9 mouse cellular contexts compared by ENCODE assay signal in the genomic region with DNA sequence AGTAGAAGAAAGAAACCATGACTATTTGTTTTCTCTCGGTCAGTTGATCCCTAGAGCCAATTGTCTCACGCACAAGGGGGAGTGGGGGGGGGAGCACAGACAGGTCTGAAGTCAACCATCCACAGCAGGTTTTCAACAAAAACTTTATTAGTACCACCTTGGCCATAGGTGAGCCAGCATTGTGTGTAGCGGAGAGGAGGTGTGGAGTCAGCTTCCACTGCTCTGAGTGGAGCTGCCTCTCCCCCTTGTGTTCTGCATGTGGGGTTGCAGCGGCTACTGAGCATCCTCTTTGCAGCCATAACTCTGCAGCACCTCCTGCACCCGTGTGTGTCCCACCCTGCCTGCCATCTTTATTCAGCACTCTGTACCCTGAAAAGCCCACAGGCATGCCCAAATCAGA. TPM values are rescaled to one million over a fixed set of nuclear protein-coding genes. Genes with fewer than 3 reads are reported as not detected.
DNase-seq lines count a peak whose midpoint lies in the region; ATAC-seq and TF ChIP-seq lines count a peak whose summit lies in the region.
"Had no signal": no experiment of that assay in that cellular context is flagged by ENCODE, and none has a peak within 500 bp of the region (broad histone marks: within the 10 kb centered on the region; RNA-seq: fewer than 3 reads in every experiment).

No protein-coding gene starts in this region.

- no peaks in the 10 kb centered on the region; the same call in 1 of the 2 replicates for H3K4me1 ChIP-seq in bone marrow, adult 2 months (ENCODE audit: control insufficient read depth, insufficient read depth, low read length)
- peaks cover 17% of the 10 kb centered on the region for H3K4me1 ChIP-seq in embryonic facial prominence, embryonic 10.5 days
- H3K4me1 ChIP-seq in neural tube, embryonic 14.5 days (ENCODE audit: control insufficient read depth, insufficient read depth, low read length): no peaks in the 10 kb centered on the region
- H3K4me1 ChIP-seq: limb, embryonic 15.5 days had no signal

- H3K27me3 ChIP-seq in embryonic facial prominence, embryonic 10.5 days (replicated peaks; ENCODE audit: low read depth, poor library complexity, severe bottlenecking): peaks cover 30% of the 10 kb centered on the region
- no peaks in the 10 kb centered on the region for H3K27me3 ChIP-seq in neural tube, embryonic 14.5 days (ENCODE audit: control insufficient read depth, insufficient read depth, low read length)

- H3K27ac ChIP-seq in layer of hippocampus, adult 2 months: no peak overlapping the region
- no peak overlapping the region for H3K27ac ChIP-seq in bone marrow, adult 2 months (ENCODE audit: control insufficient read depth, insufficient read depth, low read depth, low read length, poor library complexity)
- no peak overlapping the region for H3K27ac ChIP-seq in embryonic facial prominence, embryonic 10.5 days (replicated peaks)
- H3K27ac ChIP-seq in neural tube, embryonic 14.5 days (ENCODE audit: low read depth, low read length): no peak overlapping the region
- H3K27ac ChIP-seq: limb, embryonic 15.5 days had no signal

- DNase-seq in layer of hippocampus, adult 2 months (ENCODE audit: low spot score in 2 of 2): no peak
- no peak for DNase-seq in layer of hippocampus, postnatal 14 days (ENCODE audit: low spot score in 2 of 2)
- DNase-seq in embryonic facial prominence, embryonic 10.5 days (ENCODE audit: low spot score): peak; percentile 32
- no peak for DNase-seq in thymus, postnatal 10 days (ENCODE audit: low spot score in 2 of 2)
- no peak for DNase-seq in urinary bladder, adult 18-20 months (ENCODE audit: low spot score in 2 of 2)
- no peak for DNase-seq in urinary bladder, postnatal 25 days (ENCODE audit: low spot score)

- ATAC-seq in neural tube, embryonic 14.5 days (ENCODE audit: low read depth): peak; percentile 66

- H3K4me3 ChIP-seq in layer of hippocampus, adult 2 months: no peak overlapping the region
- no peak overlapping the region for H3K4me3 ChIP-seq in bone marrow, adult 2 months (replicated peaks; ENCODE audit: control insufficient read depth, low read depth, low read length)
- no peak overlapping the region for H3K4me3 ChIP-seq in embryonic facial prominence, embryonic 10.5 days
- no peak overlapping the region for H3K4me3 ChIP-seq in neural tube, embryonic 14.5 days (ENCODE audit: low read depth, low read length)
- H3K4me3 ChIP-seq: limb, embryonic 15.5 days had no signal

- no peak for TF ChIP-seq POLR2A in bone marrow, adult 2 months (IDR thresholded peaks at IDR 0.05; ENCODE audit: borderline replicate concordance, control insufficient read depth, low read depth, low read length)

- H3K36me3 ChIP-seq in embryonic facial prominence, embryonic 10.5 days (replicated peaks): no peaks in the 10 kb centered on the region
- no peaks in the 10 kb centered on the region for H3K36me3 ChIP-seq in neural tube, embryonic 14.5 days (ENCODE audit: control insufficient read depth, insufficient read depth, low read length)
- H3K36me3 ChIP-seq: limb, embryonic 15.5 days had no signal

- no peaks in the 10 kb centered on the region for H3K9me3 ChIP-seq in embryonic facial prominence, embryonic 10.5 days
- H3K9me3 ChIP-seq in neural tube, embryonic 14.5 days (ENCODE audit: control insufficient read depth, low read length): no peaks in the 10 kb centered on the region
- H3K9me3 ChIP-seq: limb, embryonic 15.5 days had no signal

- 47% methylated on average over 5 of the region's 5 CpGs for WGBS in bone marrow, adult 2 months
- 26% methylated on average over 5 of the region's 5 CpGs for WGBS in embryonic facial prominence, embryonic 10.5 days
- 30% methylated on average over 5 of the region's 5 CpGs for WGBS in neural tube, embryonic 14.5 days

- H3K9ac ChIP-seq in neural tube, embryonic 14.5 days (replicated peaks; ENCODE audit: low read depth, low read length): no peak overlapping the region
- H3K9ac ChIP-seq: limb, embryonic 15.5 days had no signal

- peak; percentile 83 for TF ChIP-seq CTCF in layer of hippocampus, adult 2 months (conservative IDR thresholded peaks at IDR 0.05)
- TF ChIP-seq CTCF in bone marrow, adult 2 months (IDR thresholded peaks at IDR 0.05; ENCODE audit: control insufficient read depth, insufficient read depth, low read length): peak; percentile 38; the same call in 1 of the 2 replicates

- no peak overlapping the region; the same call in 1 of the 2 replicates for H3K4me2 ChIP-seq in neural tube, embryonic 14.5 days (ENCODE audit: low read depth, low read length)
- H3K4me2 ChIP-seq: limb, embryonic 15.5 days had no signal

RNA-seq across cellular contexts. Expression of a gene that starts 6.3 kb away (rescaled TPM):
- total RNA-seq in layer of hippocampus, adult 2 months (2021): 10 to 100 TPM; 58.5 to 65.6 TPM
- total RNA-seq in layer of hippocampus, postnatal 14 days (2021): 10 to 100 TPM; 56.0 to 64.3 TPM
- polyA plus RNA-seq in bone marrow, adult 2 months (2011; ENCODE audit: insufficient read depth, insufficient read length, low replicate concordance, missing spikeins): not detected in 2 replicates
- 0.66 and 0.75 TPM in 2 replicates for polyA plus RNA-seq in embryonic facial prominence, embryonic 10.5 days (2016; fragmentation: Nextera tagmentation; extraction: Ambion mirVana)
- polyA plus RNA-seq in neural tube, embryonic 14.5 days (2014; fragmentation: Nextera tagmentation; extraction: Ambion mirVana): 12.3 and 16.2 TPM in 2 replicates
